Mouse (Mus musculus) liver, embryonic 12.5 days (tissue): Measurements from ENCODE around the gene Mkln1. TPM values are rescaled to one million over a fixed set of nuclear protein-coding genes. Genes with fewer than 3 reads are reported as not detected.

Source experiments
- ATAC-seq: fragments of 200-750 bp; cut with Nextera tagmentation; 2 replicates; pipeline ENCODE4 v1.8.0; 2017; ENCODE audit warnings: moderate number of reproducible peaks, mild to moderate bottlenecking, moderate library complexity
- H3K27ac ChIP-seq: fragments of 300-500 bp; sonication (generic); 2 replicates; pipeline ENCODE4 v1.5.1; 2016; ENCODE audit warnings: mild to moderate bottlenecking
- H3K27me3 ChIP-seq: fragments of 300-500 bp; sonication (generic); replicated peaks from 2 replicates; pipeline ENCODE4 v1.6.1; 2016; ENCODE audit warnings: mild to moderate bottlenecking, moderate library complexity
- H3K36me3 ChIP-seq: fragments of 300-500 bp; sonication (generic); 2 replicates; pipeline ENCODE4 v1.6.1; 2016; ENCODE audit warnings: mild to moderate bottlenecking, moderate library complexity
- H3K4me1 ChIP-seq: fragments of 300-500 bp; sonication (generic); 2 replicates; pipeline ENCODE4 v1.6.1; 2016
- H3K4me2 ChIP-seq: fragments of 300-500 bp; sonication (generic); 2 replicates; pipeline ENCODE4 v1.6.1; 2016; ENCODE audit warnings: mild to moderate bottlenecking, moderate library complexity
- H3K4me3 ChIP-seq: fragments of 300-500 bp; sonication (generic); 2 replicates; pipeline ENCODE4 v1.5.1; 2016; ENCODE audit warnings: mild to moderate bottlenecking, moderate library complexity
- H3K9ac ChIP-seq: fragments of 300-500 bp; sonication (generic); 2 replicates; pipeline ENCODE4 v1.6.1; 2016; ENCODE audit warnings: mild to moderate bottlenecking, moderate library complexity
- H3K9me3 ChIP-seq: fragments of 300-500 bp; sonication (generic); replicated peaks from 2 replicates; pipeline ENCODE4 v1.6.1; 2016; ENCODE audit warnings: mild to moderate bottlenecking, moderate library complexity
- WGBS: fragments of 180-500 bp; shearing (Covaris S2); methylation state at CpG from one replicate; pipeline ENCODE4 v1.1.7; 2016; ENCODE audit not compliant: insufficient replicate concordance; 5-methylcytosine and 5-hydroxymethylcytosine counted together
- polyA plus RNA-seq: library from polyadenylated mRNA; unstranded; fragments of >200 nt; fragmentation: Nextera tagmentation; extraction: Ambion mirVana; gene quantifications from 2 replicates; pipeline ENCODE4 v1.2.1, GENCODE M21; 2016

The Mkln1 gene
- polyA plus RNA-seq, 1 experiment from 2014 or later = 175 TPM

DNA sequence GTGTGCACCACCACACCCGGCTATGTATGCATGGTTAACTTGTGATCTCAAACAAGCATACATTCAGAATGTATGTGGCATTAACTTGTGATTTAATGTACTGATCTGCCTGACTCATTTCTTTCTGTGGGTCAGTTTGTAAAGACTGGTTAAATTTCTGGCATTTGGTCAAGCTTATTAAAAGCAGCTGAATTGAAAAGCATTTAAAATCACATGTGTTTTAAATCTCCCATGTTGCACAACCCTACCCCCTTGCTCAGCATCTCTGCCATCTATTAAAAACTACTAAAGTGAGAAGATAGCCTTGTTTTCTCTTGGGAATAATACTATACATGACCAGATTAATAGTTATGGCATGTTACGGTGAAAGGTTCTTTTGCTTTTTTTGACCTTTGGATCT is 88.1 kb downstream of the Mkln1 start:
- Histone ChIP-seq H3K9me3 (no peaks in the 10 kb centered on the region), H3K4me1 (peaks cover 5% of the 10 kb centered on the region), H3K36me3 (peaks cover 55% of the 10 kb centered on the region), H3K9ac (no peak overlapping the region), H3K27me3 (no peaks in the 10 kb centered on the region), H3K27ac (no peak overlapping the region), H3K4me2 (no peak overlapping the region), H3K4me3 (no peak overlapping the region)
- 87% methylated on average over 2 of the region's 2 CpGs for WGBS
- no peak for ATAC-seq

DNA sequence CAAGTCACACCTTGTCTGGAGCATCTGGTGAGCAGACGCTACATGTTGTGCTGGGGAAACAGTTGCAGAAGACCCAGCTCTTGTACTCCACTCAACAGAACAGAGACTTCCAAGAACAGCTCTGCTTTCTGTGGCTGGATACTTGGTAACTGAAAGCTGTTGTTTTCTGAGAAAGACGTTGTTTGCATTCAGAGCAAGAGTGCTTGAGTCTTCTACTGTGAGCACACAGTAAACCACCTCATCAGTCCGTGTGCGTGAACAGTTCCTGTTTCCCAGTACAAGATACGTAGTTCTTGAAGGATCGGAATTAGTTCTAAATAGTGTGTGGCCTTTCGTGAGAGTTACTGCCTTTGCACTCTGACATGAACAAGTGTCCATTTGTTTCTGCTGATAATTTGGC is 91.4 kb downstream of the Mkln1 start:
- peaks cover 5% of the 10 kb centered on the region for H3K4me1 ChIP-seq
- peaks cover 61% of the 10 kb centered on the region for H3K36me3 ChIP-seq
- H3K4me2 ChIP-seq = no peak overlapping the region
- no peak for ATAC-seq
- no peaks in the 10 kb centered on the region for H3K9me3 ChIP-seq
- no peak overlapping the region for H3K9ac ChIP-seq
- no peak overlapping the region for H3K27ac ChIP-seq
- no peaks in the 10 kb centered on the region for H3K27me3 ChIP-seq
- H3K4me3 ChIP-seq = no peak overlapping the region
- WGBS = 88% methylated on average over 7 of the region's 7 CpGs

DNA sequence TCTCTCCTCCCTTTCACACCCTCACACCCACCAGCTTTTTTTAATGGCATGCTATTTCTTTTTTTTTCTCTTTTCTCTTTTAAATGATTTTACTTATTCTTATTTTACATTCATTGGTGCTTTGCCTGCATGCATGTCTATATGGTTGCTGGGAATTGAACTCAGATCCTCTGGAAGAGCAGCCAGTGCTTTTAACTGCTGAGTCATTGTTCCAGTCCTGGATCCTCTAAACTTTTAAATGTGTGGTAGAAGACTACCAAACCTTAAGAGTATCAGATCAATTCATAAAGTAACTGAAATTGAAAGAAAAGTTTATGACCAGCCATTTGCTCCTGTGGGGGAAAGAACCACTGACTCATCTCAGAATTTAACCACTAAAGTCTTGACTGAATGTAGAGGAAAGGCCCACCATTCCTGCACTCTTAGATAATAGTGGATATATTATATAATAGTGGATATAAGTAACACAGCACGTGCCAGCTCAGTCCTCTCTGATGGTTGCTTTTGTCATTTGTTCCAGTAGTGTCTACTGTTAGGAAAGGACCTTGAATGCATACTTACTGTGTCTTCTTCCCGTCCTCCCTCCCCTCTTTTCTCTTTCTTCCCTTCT is 96.7 kb downstream of the Mkln1 start:
- H3K9ac ChIP-seq = no peak overlapping the region
- peaks cover 56% of the 10 kb centered on the region for H3K36me3 ChIP-seq
- H3K4me2 ChIP-seq = no peak overlapping the region
- ATAC-seq = no peak
- 76% methylated on average over 2 of the region's 2 CpGs for WGBS
- no peaks in the 10 kb centered on the region for H3K9me3 ChIP-seq
- peaks cover 5% of the 10 kb centered on the region for H3K4me1 ChIP-seq
- H3K27me3 ChIP-seq = no peaks in the 10 kb centered on the region
- no peak overlapping the region for H3K4me3 ChIP-seq
- no peak overlapping the region for H3K27ac ChIP-seq

DNA sequence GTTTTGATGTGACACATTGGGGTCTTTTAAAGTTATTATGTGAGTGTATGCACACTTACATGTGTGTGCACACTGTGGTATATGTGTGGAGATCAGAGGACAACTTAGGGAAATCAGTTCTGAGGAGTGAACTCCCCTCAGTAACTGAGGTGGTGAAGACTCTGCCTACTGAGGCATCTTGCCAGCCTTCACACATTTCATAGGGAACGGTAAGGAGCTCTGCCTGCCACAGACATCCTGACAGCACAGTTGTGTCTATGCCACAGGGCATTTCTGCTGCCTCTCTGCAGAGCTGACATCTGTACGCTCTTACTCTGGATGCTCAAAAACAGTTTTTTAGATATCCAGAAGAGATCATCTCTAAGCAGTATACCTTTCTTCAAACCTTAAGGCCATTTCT is 97.7 kb downstream of the Mkln1 start:
- WGBS = 93% methylated on average over 2 of the region's 2 CpGs
- H3K9me3 ChIP-seq = no peaks in the 10 kb centered on the region
- no peak overlapping the region for H3K4me2 ChIP-seq
- H3K36me3 ChIP-seq = peaks cover 54% of the 10 kb centered on the region
- H3K27me3 ChIP-seq = no peaks in the 10 kb centered on the region
- no peak overlapping the region for H3K4me3 ChIP-seq
- H3K4me1 ChIP-seq = peaks cover 1% of the 10 kb centered on the region
- no peak for ATAC-seq
- H3K9ac ChIP-seq = no peak overlapping the region
- H3K27ac ChIP-seq = no peak overlapping the region

DNA sequence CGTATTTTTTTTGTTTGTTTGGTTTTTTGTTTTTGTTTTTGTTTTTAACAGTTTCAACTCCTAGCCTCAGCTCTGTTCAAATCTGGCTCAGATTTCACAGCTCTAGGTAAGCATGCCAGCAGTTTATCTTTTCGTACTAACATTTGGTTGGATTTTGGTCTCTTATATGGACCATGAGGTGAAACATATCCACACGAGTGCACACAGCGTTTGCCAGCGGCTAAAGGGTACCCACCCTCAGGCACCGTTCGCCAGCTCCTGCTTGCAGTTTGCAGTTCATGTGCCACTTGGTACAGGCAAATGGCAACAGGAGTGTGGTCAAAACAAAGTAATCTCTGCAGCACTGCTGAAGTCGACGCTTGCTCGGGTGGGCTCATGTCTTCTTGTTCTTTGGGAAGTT is 101.3 kb downstream of the Mkln1 start:
- no peaks in the 10 kb centered on the region for H3K27me3 ChIP-seq
- H3K9me3 ChIP-seq = no peaks in the 10 kb centered on the region
- H3K4me3 ChIP-seq = no peak overlapping the region
- no peak overlapping the region for H3K27ac ChIP-seq
- H3K4me1 ChIP-seq = no peaks in the 10 kb centered on the region
- WGBS = 88% methylated on average over 10 of the region's 10 CpGs
- H3K9ac ChIP-seq = no peak overlapping the region
- no peak overlapping the region for H3K4me2 ChIP-seq
- no peak for ATAC-seq
- H3K36me3 ChIP-seq = peaks cover 66% of the 10 kb centered on the region

DNA sequence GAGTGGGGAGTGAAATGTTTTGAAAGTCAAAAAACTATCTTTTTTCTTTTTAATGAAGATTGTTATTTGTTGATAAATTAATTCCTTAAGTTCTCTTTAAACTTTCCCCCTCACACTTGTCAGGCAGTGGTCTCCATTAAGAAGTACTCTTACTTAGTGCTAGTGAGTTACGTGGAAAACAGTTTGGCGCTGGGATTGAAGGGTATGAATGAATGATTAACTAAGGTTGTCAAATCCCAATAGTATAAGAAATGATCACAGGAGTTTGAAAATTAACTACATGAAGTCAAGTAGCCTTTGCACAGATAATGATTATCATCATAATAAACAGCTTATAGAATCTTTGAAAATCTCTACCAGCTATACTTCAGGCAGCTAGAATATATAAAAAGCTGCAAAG is 101.7 kb downstream of the Mkln1 start:
- Histone ChIP-seq H3K36me3 (peaks cover 62% of the 10 kb centered on the region), H3K4me1 (no peaks in the 10 kb centered on the region), H3K4me2 (no peak overlapping the region), H3K27me3 (no peaks in the 10 kb centered on the region), H3K9me3 (no peaks in the 10 kb centered on the region), H3K4me3 (no peak overlapping the region), H3K9ac (no peak overlapping the region), H3K27ac (no peak overlapping the region)
- no peak for ATAC-seq
- WGBS = 86% methylated on average over 2 of the region's 2 CpGs

DNA sequence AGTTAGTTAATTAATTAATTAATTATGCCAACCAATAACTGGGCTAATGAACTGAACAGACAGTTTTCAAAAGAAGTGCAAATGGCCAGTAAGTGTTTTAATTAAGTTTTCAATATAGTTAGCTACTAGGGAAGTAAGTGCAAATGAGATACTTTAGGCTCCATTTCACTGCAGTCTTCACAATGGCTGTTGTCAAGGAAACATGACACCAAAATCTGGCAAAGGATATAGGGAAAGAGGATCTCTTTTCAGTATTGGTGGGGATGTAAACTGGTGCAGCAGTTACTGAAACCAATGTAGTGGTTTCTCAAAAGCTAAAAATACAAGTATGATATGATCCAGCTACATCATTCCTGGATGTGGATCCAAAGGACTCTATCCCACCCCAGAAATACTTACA is 102.2 kb downstream of the Mkln1 start:
- Histone ChIP-seq H3K9ac (no peak overlapping the region), H3K9me3 (no peaks in the 10 kb centered on the region), H3K36me3 (peaks cover 57% of the 10 kb centered on the region), H3K27me3 (no peaks in the 10 kb centered on the region), H3K4me1 (no peaks in the 10 kb centered on the region), H3K4me2 (no peak overlapping the region), H3K27ac (no peak overlapping the region), H3K4me3 (no peak overlapping the region)
- no peak for ATAC-seq

DNA sequence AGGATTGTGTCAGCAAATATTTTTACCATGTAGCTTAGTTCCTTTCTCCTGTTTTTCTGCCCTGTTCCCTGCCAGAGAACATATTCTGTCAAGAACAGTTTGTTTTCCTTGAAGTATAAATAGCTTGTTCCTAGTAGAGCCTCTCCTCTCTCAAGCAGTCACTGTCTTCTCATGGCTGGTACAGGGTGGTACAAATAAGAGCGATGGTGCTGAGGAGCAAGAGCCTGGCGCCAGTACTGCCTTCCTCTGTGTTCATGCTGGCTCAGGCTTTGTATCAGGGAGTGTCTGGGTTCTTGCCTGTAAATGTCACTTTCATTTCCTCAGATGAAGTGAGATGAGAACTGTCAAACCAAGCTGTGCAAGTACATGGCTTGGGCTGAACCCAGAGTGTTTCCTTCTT is 104.1 kb downstream of the Mkln1 start:
- no peak for ATAC-seq
- Histone ChIP-seq H3K36me3 (peaks cover 49% of the 10 kb centered on the region), H3K27me3 (no peaks in the 10 kb centered on the region), H3K9me3 (no peaks in the 10 kb centered on the region), H3K4me1 (no peaks in the 10 kb centered on the region), H3K9ac (no peak overlapping the region), H3K27ac (no peak overlapping the region), H3K4me3 (no peak overlapping the region), H3K4me2 (no peak overlapping the region)
- WGBS = 93% methylated on average over 2 of the region's 2 CpGs

DNA sequence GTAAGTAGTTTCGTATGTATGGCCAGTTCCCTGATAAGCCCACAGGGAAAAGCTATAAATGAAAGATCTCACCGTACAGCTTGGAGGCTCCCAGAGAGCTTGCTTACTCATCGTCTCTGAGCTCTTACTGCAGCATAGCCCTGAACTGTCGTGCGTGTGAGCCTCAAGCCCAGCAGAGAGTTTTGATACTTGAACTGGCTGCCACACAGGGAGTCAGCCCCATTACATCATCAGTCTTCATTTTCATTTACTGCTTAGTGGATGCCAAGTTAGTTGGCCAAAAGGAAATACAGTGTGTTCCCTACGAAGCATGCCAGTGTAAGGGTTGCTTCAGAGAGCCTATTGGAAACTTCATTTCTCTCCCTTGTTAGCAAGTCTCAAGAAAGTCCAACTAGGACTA is 115.2 kb downstream of the Mkln1 start:
- Histone ChIP-seq H3K27ac (no peak overlapping the region), H3K9me3 (no peaks in the 10 kb centered on the region), H3K4me3 (no peak overlapping the region), H3K27me3 (no peaks in the 10 kb centered on the region), H3K4me2 (no peak overlapping the region), H3K4me1 (peaks cover 30% of the 10 kb centered on the region), H3K36me3 (peaks cover 46% of the 10 kb centered on the region), H3K9ac (no peak overlapping the region)
- 48% methylated on average over 6 of the region's 6 CpGs for WGBS
- ATAC-seq = 0 out of 2 replicates have a peak, but pooled peaks have one; percentile 42

DNA sequence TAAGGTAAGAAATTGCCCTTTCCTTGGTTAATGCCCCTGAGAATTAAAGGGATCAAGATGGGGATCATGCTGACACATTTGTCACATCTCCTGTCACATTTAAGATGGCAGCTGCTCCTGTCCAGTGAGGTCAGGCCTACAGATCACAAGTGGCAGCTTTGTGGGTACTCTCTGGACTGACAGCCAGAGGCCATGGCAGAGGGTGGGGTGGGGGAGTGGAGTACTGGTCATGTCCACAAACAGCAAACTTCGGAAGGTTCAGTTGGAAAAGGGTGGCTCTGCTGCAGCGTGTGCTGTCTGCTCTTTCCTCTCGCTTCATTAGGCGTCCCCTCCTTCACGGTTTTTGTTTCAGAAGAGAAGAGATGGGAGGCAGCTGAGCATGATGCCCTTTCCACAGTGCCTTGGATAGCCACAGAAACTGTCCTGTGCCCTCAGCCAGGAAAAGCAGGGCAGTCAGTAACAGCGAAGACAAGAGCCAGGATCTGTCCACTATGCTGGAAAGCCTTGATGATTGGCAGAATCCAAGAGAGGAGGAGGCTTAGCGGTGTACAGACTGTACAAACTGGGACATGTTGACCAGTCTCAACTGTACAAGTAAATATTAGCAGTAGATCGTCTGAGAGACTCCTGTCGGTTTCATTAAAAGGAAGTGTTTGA is 119.3 kb downstream of the Mkln1 start:
- Histone ChIP-seq H3K36me3 (peaks cover 52% of the 10 kb centered on the region), H3K9ac (no peak overlapping the region), H3K27me3 (no peaks in the 10 kb centered on the region), H3K27ac (peak overlapping the region; percentile 71), H3K4me2 (no peak overlapping the region), H3K4me3 (no peak overlapping the region), H3K4me1 (peaks cover 51% of the 10 kb centered on the region), H3K9me3 (no peaks in the 10 kb centered on the region)
- WGBS = 72% methylated on average over 9 of the region's 9 CpGs
- ATAC-seq = 0 out of 2 replicates have a peak, but pooled peaks have one; percentile 17

DNA sequence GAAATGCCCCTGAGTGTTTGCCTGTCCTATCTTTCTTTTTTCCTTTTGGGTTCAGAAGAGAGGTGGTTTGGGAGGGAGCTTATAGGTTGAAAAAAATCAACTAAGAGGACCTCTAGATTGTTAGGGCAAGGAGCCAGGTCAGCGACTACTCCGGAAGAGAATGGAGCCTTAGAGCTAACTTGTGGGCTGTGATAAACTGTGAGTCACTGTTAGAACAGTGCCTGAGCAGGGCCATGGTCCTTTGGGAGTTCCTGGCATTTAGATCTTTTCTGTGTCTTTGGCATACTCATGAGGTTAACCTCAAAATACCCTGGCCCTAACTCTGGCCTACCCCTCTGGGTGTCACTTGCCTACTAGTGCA is 119.8 kb downstream of the Mkln1 start:
- H3K27me3 ChIP-seq = no peaks in the 10 kb centered on the region
- H3K27ac ChIP-seq = peak overlapping the region; percentile 71
- peaks cover 48% of the 10 kb centered on the region for H3K4me1 ChIP-seq
- no peaks in the 10 kb centered on the region for H3K9me3 ChIP-seq
- H3K4me2 ChIP-seq = no peak overlapping the region
- no peak overlapping the region for H3K9ac ChIP-seq
- H3K36me3 ChIP-seq = peaks cover 55% of the 10 kb centered on the region
- 54% methylated on average over 2 of the region's 2 CpGs for WGBS
- H3K4me3 ChIP-seq = no peak overlapping the region
- no peak for ATAC-seq

DNA sequence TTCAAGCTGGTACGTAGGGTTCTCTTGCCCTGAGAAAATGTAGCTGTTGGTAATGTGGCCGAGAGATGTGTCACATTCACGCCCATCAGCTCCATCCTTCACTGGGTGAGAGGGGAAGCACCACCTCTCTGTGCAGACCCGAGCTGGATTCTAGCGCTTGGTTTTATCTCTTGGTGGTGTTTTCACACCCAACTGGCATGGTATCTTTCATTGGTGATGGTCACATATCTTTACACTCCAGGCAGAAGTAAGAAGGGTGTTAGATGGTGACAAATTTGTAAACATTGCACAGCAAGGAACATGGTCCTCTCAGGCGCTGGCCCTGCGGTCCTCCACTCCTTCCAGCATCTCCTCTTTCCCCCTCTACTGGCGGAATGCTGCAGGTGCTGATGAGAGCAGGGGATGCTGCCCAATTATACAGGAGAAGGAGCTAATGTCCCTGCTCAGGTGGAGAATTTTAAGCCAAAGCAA is 120.5 kb downstream of the Mkln1 start:
- H3K4me2 ChIP-seq = 0 out of 2 replicates have a peak overlapping the region, but pooled peaks have one; percentile 10
- peaks cover 41% of the 10 kb centered on the region for H3K4me1 ChIP-seq
- H3K36me3 ChIP-seq = peaks cover 57% of the 10 kb centered on the region
- H3K27me3 ChIP-seq = no peaks in the 10 kb centered on the region
- peak overlapping the region; percentile 71 for H3K27ac ChIP-seq
- ATAC-seq = peak; percentile 90
- H3K9ac ChIP-seq = no peak overlapping the region
- no peaks in the 10 kb centered on the region for H3K9me3 ChIP-seq
- no peak overlapping the region for H3K4me3 ChIP-seq
- WGBS = 33% methylated on average over 8 of the region's 8 CpGs
